Mouse (Mus musculus) kidney, postnatal 10 days (tissue): ENCODE measurements around the gene Laptm4a.
A peak's percentile ranks its signal among the peaks of the same experiment; 100 is the strongest.

ENCODE experiments used
- DNase-seq: peaks from one replicate; pipeline ENCODE4 v3.0.0; 2021; ENCODE audit warnings: mixed read lengths

The Laptm4a gene

GRCm38 (mm10) chr12:8961607-8962316, 40.3 kb downstream of the Laptm4a start:
- peak; percentile 26 for DNase-seq

GRCm38 (mm10) chr12:8969828-8970227, 48.4 kb downstream of the Laptm4a start:
- peak; percentile 57 for DNase-seq

GRCm38 (mm10) chr12:8973820-8974465, 52.5 kb downstream of the Laptm4a start, which contains the start of gene Wdr35:
TSS of gene Wdr35 (plus strand) at chr12:8973892.
- peak; percentile 93 for DNase-seq

GRCm38 (mm10) chr12:8975076-8975475, 53.6 kb downstream of the Laptm4a start:
- no peak for DNase-seq
